Mouse (Mus musculus) lung, adult 2 months (tissue): ENCODE measurements around the gene Dscam.

ENCODE experiments used
- CTCF ChIP-seq: fragments of 200-500 bp; IDR thresholded peaks from 2 replicates; pipeline ENCODE4 v1.5.1; 2011; ENCODE audit warnings: mild to moderate bottlenecking, low read length, control low read depth; ENCODE audit not compliant: insufficient read depth
- POLR2A ChIP-seq: fragments of 200-500 bp; IDR thresholded peaks from 2 replicates; pipeline ENCODE4 v1.6.1; 2011; ENCODE audit warnings: low read depth, mild to moderate bottlenecking, control low read depth, low read length, borderline replicate concordance; ENCODE audit errors: extremely low read depth

GRCm38 (mm10) chr16:96848916-96849315 is 321.6 kb downstream of the Dscam start:
- TF ChIP-seq POLR2A: no peak
- TF ChIP-seq CTCF: no peak
